Mouse (Mus musculus): ENCODE results near the gene Cnot9.
"Not testable (repeated sequence)": the region's sequence is repeated elsewhere in the genome, so short reads cannot be mapped to it uniquely, and the experiment has no call there.

Gene Cnot9

GRCm38 (mm10) chr1:74505721-74506464 is at the start of gene Cnot9:
TSS of gene Cnot9 (plus strand) at chr1:74506058.
- peak; percentile 100 for DNase-seq

DNA sequence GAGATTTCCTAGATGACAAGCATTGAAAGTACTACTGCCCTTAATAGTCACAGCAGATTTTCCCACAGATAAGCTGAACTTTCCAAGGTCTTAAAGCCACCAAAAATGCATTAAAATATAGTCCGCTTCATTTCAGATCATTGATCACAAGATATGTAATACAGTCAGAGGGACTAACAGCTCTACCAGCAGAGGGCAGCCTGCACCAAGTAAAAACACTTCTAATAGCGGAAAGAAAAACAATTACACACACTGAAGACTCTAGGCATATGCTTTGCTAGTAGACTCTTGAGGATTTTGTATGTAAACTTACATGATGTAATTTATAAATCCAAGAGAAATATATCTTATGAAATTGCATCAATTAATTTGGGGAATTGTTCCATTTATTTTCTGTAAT is 45.6 kb upstream of the Cnot9 start:
- DNase-seq = peak; percentile 22

GRCm38 (mm10) chr1:74485792-74486191 is 20.1 kb upstream of the Cnot9 start:
- no peak for DNase-seq

- DNase-seq = no peak
Measured at GRCm38 (mm10) chr1:74501106-74501505, 4.8 kb upstream of the Cnot9 start.

DNA sequence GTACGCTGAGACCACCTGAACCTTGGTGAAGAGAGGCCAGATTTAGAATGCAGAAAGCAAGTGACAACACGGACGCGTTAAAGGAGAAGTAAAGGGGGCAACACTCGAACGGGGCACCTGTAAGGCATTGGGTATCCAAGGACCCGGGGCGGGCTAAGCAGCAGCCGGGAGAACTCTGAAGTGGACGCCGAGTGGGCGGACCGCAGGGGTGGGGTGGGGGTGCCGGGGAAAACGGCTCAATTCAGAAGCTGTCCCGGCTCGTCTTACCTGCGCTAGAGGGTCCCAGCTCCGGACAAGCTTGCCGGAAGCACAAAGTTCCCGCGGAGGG is 501 bp upstream of the Cnot9 start:
- DNase-seq = no peak

DNA sequence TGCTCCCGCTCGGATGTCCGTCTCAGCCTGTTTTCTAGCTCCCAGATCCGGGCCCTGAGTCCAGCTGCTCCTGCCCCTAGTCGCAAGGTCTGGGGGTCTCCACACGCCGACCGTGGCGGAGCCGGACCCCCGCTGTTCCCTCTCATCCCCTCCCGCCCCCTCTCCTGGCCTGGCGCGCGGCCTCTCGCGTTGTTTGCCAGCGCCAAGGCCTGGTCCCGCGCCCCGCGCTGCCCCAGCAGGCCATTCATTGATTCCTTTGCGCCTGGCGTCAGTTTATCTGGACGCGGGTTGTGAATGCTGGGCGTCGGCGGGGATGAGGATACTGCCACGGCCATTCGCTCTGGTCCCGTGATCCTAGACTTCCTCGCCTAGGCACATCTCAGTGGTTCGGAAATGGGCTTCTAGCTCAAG is 618 bp downstream of the Cnot9 start:
- no peak for DNase-seq

DNA sequence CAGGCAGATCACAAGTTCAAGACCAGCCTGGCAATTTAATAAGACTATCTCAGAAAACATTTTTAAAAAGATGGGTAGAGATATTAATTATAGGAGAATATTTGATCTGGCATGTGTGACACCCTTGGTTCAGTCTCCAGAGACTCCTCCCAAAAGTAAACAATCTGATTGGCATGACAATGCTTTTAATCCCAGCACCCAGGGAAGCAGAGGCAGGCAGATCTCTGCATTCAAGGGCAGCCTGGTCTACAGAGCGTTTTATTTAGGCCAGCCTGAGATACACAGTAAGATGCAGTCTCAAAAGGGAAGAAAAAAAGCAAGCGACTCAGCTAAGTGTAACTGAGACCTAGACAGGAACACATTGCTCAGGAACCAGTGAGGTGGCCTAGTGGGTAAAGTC is 1.9 kb downstream of the Cnot9 start:
- no peak for DNase-seq

DNA sequence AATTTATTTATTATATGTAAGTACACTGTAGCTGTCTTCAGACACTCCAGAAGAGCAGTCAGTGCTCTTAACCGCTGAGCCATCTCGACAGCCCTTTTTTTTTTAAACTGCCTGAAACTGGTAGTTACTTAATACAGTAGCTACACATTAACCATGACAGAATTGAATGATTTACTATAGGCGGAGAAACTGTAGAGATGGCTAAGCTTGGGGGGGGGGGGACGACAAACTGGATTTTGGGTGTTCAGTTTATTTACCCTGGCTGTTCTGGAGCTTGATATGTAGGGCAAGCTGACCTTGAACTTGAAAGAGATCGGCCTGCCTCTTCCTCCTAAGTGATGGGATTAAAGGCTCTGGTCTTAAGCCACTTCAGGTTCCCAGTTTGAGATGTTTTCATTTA is 5.4 kb downstream of the Cnot9 start:
- no peak for DNase-seq

GRCm38 (mm10) chr1:74512999-74513398 is 7.1 kb downstream of the Cnot9 start:
- DNase-seq = not testable (repeated sequence)

DNA sequence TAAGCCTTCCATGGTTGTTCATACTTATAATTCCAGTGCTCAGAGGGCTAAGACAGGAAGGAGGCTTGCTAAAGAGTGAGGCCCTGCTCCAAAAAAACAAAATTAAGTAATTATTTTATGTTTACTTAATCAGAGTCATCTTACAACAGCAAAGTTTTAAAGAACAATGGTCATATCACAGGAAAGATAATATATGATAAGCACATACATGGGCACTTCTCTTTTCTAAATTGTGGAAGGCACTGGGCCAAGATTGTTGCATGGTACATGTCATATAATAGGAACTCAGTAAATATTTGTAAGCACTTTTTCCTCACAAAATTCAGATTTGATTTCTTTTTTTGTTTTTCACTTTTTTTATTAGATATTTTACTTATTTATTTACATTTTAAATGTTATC is 14.0 kb downstream of the Cnot9 start:
- DNase-seq = no peak

DNA sequence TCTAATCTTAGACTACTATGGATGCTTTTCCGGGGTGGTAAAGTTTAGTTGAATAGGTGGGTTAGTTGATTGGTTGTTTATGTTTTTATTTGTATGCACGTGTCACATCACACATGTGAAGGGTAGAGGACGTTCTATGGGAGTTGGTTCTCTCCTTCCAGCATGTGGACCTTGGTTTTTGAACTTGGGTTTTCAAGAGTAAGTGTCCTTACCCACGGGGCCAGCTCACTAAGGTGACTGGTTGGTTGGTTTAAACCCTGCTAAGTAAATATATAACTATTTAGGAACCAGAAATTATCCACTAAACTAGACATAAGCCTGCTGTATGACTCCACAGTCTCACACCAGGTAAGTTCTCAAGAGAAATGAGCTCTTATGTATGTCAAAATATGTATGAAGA is 18.9 kb downstream of the Cnot9 start:
- DNase-seq = no peak

DNA sequence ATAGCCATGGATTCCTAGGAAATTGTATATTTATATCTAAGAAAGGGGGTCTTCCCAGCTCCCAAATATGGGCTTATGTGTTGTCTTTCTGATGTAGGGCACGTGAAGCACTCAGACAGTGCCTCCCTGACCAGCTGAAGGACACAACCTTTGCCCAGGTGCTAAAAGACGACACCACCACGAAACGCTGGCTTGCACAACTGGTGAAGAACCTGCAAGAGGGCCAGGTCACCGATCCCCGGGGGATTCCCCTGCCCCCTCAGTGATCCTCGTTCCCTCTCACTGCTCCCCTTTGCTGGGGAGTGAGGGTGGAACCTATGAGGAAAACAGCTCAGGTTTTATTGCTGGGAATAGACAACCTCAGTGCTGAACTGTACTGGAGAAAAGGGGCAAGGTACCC is 22.7 kb downstream of the Cnot9 start:
- DNase-seq = no peak

DNA sequence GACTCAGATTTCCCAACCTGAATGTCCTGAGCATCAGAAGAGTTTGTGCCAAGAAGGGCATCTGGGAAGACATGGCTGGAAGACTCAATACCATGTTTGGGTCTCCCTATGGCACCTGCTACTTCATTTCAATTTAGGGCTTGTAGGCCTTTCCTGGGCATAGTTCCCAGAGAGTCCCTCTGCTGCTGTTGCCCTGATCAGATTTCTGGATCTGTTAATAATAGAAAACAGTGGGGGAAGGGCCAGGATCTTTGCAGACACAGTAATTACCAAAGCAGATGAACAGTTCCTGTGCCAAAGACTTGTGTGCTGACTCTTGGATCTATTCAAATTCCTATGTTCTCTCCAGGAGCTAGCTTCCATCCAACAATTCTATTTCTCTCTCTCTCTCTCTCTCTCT is 32.8 kb downstream of the Cnot9 start:
- no peak for DNase-seq

DNA sequence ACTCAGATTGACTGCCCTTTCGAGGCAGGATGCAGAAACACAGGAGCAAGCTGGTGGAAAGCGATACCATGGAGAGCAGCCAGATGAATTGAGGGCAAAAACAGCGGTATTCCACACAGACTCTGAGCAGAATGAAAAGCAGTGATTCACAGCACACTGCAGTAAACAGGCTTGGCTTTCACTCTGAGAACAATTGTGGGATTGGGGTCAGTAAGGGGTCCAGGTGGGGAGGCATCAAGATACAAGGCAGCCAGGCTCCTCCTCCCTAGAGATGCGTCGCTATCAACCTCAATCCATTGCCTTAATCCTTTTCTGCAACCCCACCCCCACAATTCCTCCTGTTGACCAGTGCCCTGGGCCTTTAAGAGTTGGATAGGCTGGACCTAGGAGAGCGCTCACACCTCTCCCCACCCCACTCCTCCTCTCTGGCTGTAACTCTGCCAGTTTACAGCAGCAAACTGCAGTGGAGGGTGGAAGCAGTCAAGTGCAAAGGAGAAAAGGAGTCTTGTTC is 36.6 kb downstream of the Cnot9 start, which contains the start of gene Plcd4:
TSS of gene Plcd4 (plus strand) at position 438 of the 511 bp plus-strand sequence.
- peak; percentile 53 for DNase-seq

DNA sequence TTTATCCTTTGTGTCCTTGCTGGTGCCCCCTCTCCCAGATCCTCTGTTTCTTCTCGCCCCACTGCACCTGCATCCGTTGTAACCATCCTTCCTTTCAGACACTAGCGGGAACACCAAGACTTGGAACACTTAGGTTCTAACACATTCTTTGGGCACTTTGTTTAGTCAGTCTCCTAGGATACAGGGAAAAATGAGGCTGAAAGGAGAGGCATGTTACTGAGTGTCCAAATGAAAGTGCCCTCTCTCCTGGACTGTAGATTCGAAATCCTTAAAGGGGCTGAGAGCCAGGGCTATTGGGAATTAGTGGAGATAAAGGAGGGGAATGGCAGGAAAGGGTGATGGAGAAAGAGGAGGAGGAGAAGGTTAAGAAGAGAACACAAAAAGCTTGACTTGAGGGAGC is 38.3 kb downstream of the Cnot9 start, which contains the start of gene Usp37:
TSS of gene Usp37 (minus strand) at position 101 of the 400 bp plus-strand sequence.
- no peak for DNase-seq

GRCm38 (mm10) chr1:74559061-74559460 is 53.2 kb downstream of the Cnot9 start:
- no peak for DNase-seq

DNA sequence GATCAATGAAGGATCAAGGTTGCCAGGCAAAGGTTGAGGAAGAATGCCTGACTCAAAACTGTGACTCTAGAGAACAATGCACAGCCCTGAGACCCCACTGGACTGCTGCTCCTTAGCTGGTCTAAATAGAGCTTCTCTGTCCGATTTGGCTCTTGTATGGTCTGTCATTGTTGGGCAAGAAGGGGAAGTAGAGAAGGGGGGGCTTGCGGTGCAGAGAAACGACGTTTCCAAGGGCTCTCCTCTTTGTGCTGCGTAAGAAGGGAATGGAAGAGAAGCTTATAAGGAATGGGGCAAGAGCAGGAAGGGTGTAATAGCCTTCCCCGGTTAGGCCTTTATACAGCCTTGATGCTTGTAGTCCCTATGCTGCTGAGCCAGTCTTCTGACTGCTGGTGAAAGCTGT is 60.0 kb downstream of the Cnot9 start:
- DNase-seq = no peak

DNA sequence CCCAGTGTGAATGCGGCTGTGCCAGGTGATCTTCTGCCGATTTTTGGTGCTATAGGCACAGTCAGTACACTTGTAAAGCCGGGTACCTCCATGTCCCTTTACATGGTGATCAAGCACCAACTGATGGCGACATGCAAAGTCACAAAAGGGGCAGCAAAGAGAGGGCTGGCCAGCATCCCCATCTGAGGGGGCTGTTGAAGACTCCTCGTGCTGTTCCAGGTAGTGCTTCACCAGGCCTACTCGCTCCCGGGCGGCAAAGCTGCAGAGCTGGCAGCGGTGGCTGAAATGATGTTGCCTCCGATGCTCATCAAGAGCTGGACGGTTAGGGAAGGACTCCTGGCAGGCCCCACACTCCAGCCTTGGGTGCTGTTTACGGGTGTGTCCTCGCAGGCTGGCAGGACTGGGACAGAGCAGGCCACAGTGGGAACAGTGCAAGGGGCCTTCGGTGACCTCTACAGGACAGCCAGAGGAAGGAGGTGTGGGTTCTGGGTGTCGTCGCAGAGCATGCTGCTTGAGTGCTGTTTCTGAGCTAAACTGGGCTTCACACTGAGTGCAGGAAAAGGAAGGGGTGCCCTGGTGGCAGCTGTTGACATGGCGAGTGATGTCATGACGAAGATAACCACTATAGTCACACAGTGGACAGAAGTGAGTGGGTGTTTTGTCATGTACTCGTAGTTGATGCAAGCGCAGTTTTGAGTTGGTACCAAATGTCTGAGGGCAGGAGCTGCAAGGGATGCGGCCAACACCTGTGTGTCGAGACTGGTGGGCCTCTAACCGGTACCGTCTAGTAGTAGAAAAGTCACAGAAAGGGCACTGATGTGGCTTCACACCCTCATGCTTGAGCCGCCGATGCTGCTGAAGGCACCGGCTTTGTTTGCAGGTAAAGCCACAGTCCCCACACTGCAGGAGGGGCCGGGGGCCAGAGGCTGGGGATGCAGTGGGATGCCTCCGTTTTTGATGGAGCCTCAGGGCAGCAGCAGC is 64.2 kb downstream of the Cnot9 start:
- DNase-seq = no peak
